Mouse (Mus musculus) heart, postnatal 10 days (tissue): Measurements from ENCODE around the gene Olfr1414. TPM values are rescaled to one million over a fixed set of nuclear protein-coding genes. Genes with fewer than 3 reads are reported as not detected.
A peak's percentile ranks its signal among the peaks of the same experiment; 100 is the strongest.
"Not testable (repeated sequence)": the region's sequence is repeated elsewhere in the genome, so short reads cannot be mapped to it uniquely, and the experiment has no call there.

Experiments used
- DNase-seq, 2 experiments: peaks; one replicate each; pipeline ENCODE4 v3.0.0; 2021
- intact Hi-C: fragments of 180-260 bp; cut with DNase I; formaldehyde crosslinking; loops from one replicate; pipeline ENCODE4 v1.15.1; 2025
- microRNA-seq, 2 experiments: library from miRNA; unstranded; fragments of <30 nt; microRNA quantifications; one replicate each; pipeline ENCODE4 v1.2.0; 2022
- total RNA-seq, 2 experiments: library from RNA; stranded (reverse); gene quantifications; 2 replicates each; pipeline ENCODE4 v1.2.3; 2021

The Olfr1414 gene
- not detected for total RNA-seq

DNA sequence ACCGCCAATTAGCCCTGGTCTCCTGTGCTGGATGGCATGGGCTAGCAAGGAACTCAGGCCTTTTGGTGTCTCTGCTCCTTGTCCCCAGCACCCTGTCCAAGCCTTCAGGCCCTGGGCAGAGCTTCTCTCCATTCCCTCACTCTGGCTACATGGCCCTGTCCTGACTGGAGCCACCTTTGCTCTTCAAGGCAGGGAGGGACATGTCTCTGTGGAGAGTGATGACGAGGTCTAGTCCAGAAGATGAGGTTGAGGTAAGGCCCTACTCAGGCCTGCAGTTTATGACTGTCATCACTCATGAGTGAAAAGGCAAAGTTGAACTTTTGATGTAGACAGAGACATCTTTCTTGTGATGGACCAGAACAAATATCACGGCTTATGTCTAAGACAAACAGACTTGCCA is at the start of gene Olfr1414:
Gene Olfr1414 (minus strand): TSS at position 101 of the 400 bp plus-strand sequence.
- intact Hi-C loops = no loop called here
- DNase-seq = no peak

DNA sequence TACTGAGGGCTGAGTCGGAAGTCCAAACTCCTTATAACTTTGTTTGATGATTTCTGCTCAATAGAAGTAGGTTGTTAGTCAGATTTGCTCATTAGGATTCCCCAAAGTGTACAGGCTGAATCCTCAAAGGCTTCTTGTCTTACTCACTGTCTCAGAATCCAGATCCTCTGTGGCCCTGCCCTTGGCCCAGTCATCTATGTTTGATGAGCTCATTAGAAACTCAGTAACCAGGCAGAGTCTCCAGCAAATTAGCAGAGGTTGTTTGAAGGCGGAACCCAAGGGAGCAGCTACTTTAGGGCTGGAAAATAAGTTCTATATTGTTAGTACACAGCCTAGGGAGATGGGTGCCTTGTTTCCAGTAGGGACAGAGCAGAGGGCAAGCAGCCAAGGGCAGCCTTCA is 27.5 kb upstream of the Olfr1414 start:
- intact Hi-C loops = no loop called here
- DNase-seq = no peak

DNA sequence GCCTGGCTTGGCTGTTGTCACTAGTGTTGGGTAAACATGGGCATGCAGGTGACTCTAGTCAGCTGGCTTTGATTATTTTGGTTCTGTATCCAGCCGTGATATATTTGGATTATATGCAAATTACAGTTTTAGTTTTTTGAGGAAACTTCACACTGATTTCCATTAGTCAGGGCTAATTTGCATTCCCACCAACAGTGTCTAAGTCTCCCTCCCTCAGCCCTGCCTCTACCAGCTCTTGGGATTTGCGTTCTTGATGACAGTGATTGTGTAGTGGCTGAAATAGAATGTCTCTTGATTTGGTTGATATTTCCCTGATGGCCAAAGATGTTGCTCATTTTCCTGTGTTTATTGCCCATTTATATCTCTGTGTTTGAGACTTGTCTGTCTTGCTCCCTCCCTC is 20.6 kb upstream of the Olfr1414 start:
- DNase-seq = no peak
- intact Hi-C loops = no loop called here

DNA sequence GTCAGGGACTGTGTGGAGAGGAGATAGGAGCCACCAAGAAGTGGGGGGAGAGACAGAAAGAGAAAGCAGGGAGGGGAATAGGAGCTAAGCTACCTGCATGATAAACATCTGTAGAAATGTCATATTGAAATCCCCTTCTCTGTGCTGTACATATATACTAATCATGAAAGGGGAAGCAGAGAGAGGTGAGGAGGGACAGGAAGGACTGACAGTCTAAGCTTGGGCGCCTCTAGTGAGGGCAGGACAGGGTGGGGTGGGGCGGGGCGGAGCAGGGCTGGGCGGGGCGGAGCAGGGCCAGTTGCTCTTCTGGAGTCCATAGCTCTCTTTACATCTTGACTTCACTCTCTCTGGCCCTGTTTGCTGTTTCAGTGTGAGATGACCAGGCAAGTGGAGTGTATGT is 18.5 kb upstream of the Olfr1414 start:
- DNase-seq = no peak
- intact Hi-C loops = no loop called here

DNA sequence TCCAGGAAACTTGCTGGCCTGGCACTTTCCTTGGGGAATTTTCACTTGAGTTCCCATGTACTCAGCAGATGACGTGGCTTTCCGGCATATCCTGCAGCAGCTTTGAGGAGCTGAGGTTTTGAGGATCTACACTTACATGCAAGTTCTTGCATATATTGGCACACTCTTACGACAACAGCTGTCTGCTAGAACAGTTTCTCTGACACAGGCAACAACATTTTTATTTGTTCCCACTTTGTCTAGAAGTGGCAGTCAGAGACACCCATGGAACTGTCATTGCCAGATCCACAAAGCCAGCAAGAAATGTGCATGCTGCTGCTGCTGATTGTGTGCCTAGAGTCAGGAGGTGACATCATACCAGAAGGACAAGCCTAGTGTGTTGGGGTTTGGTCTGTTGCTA is 5.3 kb upstream of the Olfr1414 start:
- intact Hi-C loops = loop anchor here (5.0 kb wide), 2 partner anchors 124 to 309 kb away; partner anchors contain the start of genes Gpc1 and Otos
- DNase-seq = no peak

DNA sequence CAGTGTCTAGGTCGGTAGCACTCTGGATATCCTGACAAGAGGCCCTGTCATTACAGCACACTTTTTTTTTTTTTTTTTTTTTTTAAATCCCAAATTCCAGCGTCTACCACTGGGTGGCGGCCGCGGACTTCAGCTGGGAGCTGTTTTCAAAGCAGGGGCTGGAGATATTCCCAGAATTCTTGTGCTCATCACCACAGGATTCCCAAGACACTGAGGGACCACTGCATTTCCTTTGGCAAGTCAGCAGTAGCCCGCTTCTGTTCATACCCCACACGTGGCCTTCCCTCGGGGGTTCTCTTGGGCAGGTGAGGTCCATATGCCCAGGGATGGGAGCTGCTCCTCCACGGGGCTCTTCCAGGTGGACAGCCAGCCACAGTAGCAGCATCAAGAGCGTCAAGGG is 2.9 kb upstream of the Olfr1414 start:
- DNase-seq = peak; percentile 19 to 58
- intact Hi-C loops = loop anchor here (1.0 to 5.0 kb wide), 3 partner anchors 89 to 311 kb away; partner anchors contain the start of genes Gpc1 and Otos

DNA sequence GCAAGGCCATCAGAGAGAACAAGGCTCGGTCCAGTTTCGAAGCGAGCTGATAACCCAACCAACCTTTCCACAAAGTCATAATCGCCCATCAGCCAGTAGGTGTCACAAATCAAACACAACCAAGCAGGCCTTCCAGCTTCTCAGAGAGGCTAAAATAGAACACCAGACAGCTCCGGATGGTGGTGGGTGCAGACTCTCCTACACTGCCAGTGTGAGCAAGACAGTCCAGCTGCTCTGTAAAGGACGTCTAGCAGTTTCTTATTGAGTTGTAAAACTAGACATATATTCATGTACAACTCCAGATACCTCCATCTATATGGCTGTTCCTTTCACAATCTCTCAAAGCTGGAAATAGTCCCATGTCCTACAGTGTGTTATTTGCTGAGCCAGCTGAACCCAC is 585 bp upstream of the Olfr1414 start:
- intact Hi-C loops = no loop called here
- DNase-seq = no peak

DNA sequence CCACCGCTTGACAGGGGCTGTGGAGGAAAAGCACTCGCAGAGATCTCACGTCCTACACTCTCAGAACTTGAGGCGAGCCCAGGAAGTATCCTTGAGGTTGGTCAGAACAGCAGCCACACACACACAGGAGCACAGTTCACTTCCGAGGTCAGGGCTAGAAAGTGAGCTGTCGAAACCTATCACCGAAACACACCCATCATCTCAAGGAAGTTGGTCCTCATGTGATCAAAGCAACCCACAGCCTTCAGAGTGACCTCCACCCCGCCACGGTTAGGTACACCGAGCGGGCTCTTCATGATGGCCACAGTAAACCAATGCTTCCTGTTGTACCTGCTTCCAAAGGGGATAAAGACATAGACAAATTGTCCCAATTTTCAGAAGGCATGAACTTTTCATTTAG is 3.1 kb downstream of the Olfr1414 start:
- no peak for DNase-seq
- intact Hi-C loops = no loop called here

DNA sequence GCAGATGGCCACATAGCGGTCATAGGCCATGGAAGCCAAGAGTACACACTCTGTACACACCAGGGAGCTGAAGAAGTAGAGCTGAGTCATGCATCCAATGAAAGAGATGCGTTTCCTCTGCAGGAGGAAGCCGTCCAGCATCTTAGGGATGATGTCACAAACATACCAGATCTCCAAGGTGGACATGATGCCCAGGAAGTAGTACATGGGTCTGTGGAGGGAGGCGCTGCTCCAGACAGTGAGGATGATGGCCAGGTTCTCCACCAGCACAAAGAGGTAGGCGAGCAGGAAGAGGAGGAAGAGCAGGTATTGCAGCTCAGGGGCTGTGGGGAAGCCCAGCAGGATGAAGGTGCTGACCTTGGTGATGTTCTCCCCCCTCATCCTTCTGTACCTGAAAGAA is 6.8 kb downstream of the Olfr1414 start:
- DNase-seq, intact Hi-C loops: not testable (repeated sequence)

DNA sequence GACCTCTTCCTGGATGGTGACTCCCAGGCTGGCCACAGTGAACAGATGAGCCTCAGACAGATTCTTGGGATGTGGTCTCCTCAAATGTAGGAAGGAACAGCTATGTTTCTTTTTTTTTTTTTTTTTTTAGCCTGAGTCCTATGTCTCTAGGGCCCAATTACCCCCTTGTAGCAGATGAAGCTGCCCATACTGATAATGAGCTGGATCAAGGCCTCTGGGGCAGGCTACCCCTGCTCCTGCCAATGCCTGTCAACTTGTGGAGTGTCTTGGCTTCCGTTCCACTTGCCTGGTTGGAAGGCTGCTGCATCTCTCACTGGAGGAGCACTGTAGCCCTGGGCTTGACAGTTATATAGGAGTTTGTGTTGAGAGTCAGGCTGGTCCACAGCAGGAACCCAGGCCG is 22.5 kb downstream of the Olfr1414 start, which contains the start of gene Olfr1415:
Gene Olfr1415 (minus strand): TSS at position 101 of the 400 bp plus-strand sequence.
- no peak for DNase-seq
- intact Hi-C loops = no loop called here

DNA sequence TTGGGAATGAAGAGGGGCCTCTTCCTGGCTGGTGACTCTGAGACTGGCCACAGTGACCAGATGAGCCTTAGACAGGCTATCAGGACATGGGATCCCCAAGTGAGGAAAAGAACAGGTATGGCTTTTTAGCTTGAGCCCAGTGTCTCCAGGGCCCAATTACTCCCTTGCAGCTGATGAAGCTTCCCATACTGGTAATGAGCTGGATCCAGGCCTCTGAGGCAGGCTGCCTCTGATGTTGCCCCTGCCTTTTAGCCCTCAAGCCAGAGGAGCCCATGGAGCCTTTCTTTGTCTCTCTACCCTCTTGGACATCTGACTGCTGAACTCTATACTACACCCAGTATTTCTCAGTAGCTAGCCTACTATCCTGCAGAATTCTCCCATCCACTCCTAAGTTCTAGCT is 33.4 kb downstream of the Olfr1414 start, which contains the start of gene Olfr1416:
Gene Olfr1416 (minus strand): TSS at position 101 of the 400 bp plus-strand sequence.
- DNase-seq = no peak
- intact Hi-C loops = no loop called here

DNA sequence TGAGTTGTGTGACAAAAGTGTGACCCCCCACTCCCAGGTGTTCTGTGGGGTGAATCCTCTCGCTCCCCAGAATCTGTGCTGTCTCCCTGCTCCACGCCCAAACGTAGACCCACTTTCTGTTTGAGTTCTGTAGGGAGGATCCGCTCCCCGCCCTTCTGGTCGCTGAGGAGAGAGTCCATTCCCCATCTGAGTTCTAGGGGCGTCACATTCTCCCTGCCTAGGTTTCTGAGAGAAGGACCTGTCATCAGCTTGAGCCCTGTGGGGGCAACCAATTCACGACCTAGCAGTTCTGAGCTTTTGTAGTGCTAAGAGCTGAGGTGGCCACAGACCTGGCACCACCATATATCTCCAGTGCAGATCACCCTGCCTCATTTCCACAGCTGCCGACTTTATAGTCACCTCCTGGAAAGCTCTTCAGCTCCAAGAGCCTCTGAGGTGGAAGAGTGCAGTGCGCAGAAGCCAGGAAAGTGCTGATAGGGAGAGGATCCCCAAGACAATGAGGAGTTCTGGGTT is 44.3 kb downstream of the Olfr1414 start:
- DNase-seq = no peak
- intact Hi-C loops = no loop called here

DNA sequence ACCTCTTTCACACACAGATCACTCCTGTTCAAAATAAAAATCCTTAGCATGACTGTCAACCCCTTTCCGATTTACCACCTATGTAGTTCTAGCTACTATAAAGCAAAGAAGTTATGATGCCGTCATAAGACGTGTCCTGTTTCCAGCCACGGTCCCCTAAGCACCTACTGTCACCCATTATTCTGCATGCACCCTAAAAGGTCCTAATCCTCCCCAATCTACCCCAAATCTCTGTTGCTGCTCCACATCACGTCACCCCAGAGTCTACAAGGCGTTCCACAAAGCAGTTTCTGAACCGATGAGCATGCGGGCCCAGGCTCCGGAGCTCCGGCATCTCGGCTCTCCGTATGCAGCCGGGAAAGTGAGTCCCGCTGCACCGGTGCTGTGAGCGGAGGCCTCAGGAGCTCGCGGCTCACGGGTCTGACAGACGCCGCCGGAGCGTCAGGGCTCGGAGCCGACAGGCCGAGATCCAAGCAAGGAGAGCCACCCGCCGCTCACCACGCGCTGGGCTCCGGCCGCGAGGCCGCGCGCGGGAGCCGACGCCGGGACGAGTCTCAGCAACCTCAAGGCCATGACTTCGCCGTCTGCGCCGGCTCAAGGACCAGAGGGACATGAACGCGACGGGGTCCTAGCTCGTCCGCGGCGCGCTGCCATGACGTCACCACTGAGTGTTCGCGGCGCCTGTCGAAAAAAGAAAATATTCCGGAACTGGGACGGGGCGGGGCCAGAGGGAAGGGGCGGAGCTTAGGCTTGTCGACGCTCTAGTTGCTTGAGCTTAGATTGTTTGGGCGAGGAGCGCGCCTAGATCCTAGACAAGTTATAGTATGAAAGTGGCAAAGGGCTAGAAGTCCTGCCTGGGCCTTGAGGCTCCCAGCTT is 45.1 kb downstream of the Olfr1414 start, which contains the start of gene Ndufa10:
Gene Ndufa10 (minus strand): TSS at position 696 of the 877 bp plus-strand sequence.
- DNase-seq = peak; percentile 94 to 97
- intact Hi-C loops = no loop called here

DNA sequence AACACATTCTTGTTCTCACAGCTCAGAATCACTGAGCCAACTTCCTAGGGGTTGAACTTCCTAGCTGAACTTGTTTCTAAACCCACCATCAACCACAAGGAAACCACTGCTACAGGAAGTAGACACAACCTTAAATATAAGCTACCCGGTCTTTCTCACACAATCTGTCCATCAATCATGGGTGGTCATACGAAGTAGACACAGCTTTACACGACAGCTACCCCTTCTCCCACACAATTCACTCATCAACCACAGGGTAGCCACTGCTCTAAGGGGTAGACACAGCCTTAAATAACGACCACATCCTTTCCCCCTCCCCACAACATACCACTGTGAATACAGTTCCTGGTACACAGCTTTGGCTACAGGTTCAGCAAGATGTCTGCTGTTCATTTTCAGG is 49.6 kb downstream of the Olfr1414 start:
- DNase-seq = no peak
- intact Hi-C loops = no loop called here

DNA sequence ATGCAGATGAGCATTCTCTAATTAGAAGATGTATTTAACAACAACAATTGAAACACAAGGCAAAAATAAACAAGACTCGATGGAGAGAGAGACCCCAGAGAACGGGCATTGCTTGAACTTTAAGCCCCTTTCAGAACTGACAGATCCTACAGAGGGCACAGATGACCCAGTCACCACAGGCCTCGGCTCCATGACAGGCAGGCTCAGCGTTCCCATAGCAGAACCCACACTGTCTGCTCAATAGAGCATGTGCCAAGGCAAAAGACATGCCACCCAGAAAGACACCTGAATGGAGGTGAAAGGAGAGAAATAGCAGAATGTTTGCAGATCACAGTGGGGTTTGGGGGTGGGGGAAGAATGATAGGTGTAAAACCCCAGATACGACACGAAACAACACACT is 60.0 kb downstream of the Olfr1414 start:
- intact Hi-C loops = loop anchor here (5.0 kb wide), 1 partner anchor 546 kb away; no protein-coding TSS in a partner anchor

DNA sequence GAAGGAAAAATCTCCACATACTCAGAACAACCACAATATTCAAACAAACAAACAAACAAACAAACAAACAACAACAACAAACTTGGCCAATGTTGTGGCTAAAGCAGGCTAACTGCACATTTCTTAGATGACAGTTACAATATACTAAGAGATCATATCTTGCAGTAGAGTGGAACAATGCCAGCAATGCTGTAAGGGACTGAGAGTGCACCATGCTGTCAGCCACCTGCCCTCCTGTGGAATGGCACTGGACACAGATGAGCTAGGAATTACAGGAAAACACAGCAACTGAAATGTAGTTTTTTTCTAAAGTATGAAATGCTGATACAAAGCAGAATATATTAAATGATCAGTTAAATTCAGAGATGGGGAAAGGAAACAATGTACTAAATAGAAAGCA is 60.7 kb downstream of the Olfr1414 start:
- intact Hi-C loops = loop anchor here (5.0 kb wide), 1 partner anchor 545 kb away; no protein-coding TSS in a partner anchor

More for the DNA sequence above, 60.0 kb downstream of the Olfr1414 start:
- DNase-seq = no peak

More for the DNA sequence above, 60.7 kb downstream of the Olfr1414 start:
- DNase-seq = no peak

Small RNAs within 50 kb of the gene (microRNA-seq; reads per million reads assigned to microRNA genes)
- gene Mir6900 = 5.9 to 9.0 reads per million in 2 experiments

Other genes with a start within 250 kb of the Olfr1414 start
- 100 to 1,000 TPM; 764 to 809 TPM for gene Ndufa10, start 44.8 kb downstream of the Olfr1414 start, total RNA-seq
- not detected for gene Olfr1416, start 33.5 kb downstream of the Olfr1414 start, total RNA-seq
- not detected for gene Olfr1415, start 22.6 kb downstream of the Olfr1414 start, total RNA-seq
- gene Olfr1413, start 52.7 kb upstream of the Olfr1414 start, total RNA-seq = not detected
- not detected for gene Olfr1412, start 67.1 kb upstream of the Olfr1414 start, total RNA-seq
- gene Olfr1411, start 75.8 kb upstream of the Olfr1414 start, total RNA-seq = not detected
- gene Olfr1410, start 87.1 kb upstream of the Olfr1414 start, total RNA-seq = not detected
- gene Olfr12, start 99.1 kb upstream of the Olfr1414 start, total RNA-seq = not detected
- 100 to 1,000 TPM; 221 to 231 TPM for gene Cops9, start 123.3 kb upstream of the Olfr1414 start, total RNA-seq
- not detected for gene Otos, start 130.2 kb upstream of the Olfr1414 start, total RNA-seq